Mouse (Mus musculus) retina, postnatal 1 day (tissue): ENCODE data around the gene Alpk1.

Experiments used
- DNase-seq: peaks from one replicate; pipeline ENCODE4 v3.0.0-alpha.2; 2012

The Alpk1 gene

GRCm38 (mm10) chr3:127628311-127629184 is 151.8 kb downstream of the Alpk1 start:
- peak; percentile 41 for DNase-seq

DNA sequence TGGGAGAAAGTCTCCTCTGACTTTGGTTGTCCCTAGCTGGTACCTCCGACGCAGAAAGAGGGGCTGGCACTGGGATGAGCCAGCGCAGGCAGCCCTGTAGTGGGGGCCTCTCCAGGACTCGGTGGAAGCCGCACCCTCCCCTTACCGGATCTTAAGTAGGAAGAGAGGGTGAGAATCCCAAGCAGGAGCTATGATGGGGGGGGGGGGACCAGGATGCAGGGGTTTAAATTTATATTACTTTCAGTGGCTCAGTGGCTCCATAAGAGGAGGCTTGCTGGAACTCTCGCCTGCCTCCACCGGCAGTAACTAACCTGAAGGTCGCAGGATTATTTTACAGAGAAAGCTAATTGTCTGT is 152.4 kb downstream of the Alpk1 start:
- DNase-seq, result no peak

DNA sequence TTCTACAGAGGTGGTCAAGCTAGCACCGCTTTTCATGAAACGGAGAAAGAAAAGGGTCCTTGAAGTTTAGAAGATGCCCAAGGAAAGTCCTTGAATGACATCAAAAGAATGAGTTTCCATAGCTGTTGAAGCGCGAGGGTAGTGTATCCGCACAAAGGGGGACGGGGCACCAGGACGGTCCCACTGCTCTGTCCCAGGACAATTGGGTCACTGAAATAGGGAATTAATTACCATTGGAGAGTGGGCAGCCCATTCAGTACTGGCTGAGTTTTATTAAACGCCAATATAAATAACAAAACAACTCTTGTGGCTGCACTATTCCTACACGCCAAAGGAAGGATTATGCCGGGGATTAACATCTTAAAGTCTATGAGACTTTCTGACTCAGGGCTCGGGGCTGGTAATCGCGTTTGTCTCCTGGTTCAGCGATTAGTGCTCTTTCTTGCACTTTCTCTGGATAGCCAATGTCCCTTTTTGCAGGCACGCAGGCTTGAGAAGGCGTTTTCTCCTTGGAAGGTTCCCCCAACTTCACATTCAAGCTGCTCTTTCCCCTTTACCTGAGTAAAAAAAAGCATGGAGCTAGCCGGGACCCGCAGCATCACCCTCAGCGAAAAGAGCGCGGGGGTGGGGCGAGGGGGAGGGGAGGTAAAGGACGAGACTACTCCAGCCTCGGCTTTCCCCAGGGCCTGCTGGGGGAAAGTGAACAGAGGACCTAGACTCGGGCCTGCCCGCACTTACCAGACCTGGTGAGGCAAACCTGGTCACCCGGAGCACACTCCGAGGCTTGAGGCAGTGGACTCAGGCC is 153.0 kb downstream of the Alpk1 start:
- peak; percentile 67 for DNase-seq

DNA sequence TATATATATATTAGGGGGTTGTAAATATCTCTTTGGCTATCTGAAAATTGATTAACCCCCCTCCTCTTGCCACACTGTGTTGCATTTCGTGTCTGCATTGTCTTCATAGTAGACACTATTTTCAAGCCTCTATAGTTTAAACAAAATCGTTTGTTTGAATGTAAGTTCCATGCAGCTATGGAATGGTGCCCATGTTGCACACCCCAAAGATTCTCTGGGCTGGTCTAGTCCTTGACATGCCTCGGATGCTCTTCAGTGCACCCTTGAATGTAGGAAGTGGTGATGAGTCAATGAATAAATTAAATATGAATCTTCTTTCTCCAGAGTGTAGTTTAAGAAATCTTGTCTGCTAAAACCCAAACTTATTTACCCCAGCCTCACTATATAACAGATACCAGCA is 153.8 kb downstream of the Alpk1 start:
- no peak for DNase-seq

DNA sequence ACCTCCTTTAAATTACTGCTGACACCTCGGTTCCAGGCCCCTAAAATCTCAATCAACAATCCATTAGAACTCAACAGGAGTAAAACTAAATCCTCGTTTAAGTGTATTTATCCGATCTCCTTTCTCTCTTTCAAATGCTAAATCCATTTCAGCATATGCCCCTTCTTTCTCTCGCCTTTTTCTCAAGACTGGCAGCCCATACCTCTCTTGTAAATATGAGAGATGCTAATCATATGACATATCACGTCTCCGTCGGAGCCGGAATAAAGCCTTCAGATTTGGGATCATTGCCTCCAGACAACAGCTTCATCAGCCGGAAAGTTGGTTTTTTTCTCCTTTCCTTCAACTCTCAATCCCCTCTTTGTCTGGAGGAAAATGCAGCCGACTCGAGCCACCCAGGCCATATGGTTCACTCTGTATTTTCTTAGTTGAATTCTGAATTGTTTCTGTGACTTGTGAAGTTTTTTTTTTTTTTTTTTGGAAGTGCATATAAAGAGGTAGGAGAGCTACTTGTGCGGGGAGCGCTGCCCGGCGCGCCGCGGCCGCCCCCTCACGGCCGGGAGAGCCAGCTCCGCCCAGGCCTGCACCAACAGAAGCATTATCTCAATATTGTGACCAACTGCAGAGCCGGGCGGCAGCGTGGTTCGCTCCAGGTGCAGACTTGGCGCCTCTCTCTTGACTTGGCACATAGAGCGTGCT is 154.5 kb downstream of the Alpk1 start:
- peak; percentile 64 for DNase-seq

DNA sequence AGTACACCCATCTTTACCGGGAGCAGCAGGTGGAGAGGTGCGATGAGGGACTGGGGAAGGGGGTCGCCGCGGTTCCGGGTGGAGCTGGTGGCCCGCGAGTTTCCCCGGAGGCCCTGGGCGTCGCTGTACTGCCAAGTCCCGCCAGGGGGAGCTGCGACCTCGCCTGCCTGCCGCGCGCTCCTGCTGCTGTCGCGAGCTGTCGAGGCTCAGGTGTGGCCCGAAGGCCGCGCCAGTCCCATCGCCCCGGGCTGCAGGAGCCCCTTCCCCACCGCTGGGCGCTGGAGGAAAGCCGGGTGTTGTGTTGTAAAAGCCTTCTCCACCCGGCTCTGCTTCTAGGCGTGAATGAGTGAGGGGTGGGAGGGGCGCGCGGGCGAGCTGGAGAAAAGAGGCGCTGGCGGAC is 155.0 kb downstream of the Alpk1 start:
- peak; percentile 83 for DNase-seq
